Mouse (Mus musculus) lung, postnatal 36 days (tissue): ENCODE measurements around the gene Psap.

Source experiments
- DNase-seq: peaks from one replicate; pipeline ENCODE4 v3.0.0; 2022; ENCODE audit warnings: mixed read lengths

The Psap gene

GRCm38 (mm10) chr10:60290026-60290738, 12.8 kb downstream of the Psap start:
- DNase-seq, result no peak

GRCm38 (mm10) chr10:60290739-60291110, 13.3 kb downstream of the Psap start:
- no peak for DNase-seq

- DNase-seq, result no peak
Observed at GRCm38 (mm10) chr10:60292209-60292608, 14.8 kb downstream of the Psap start.

GRCm38 (mm10) chr10:60294621-60295020, 17.2 kb downstream of the Psap start:
- DNase-seq, result no peak

- no peak for DNase-seq
Observed at GRCm38 (mm10) chr10:60295356-60295755, 17.9 kb downstream of the Psap start.

- peak; percentile 62 for DNase-seq
Observed at GRCm38 (mm10) chr10:60296027-60296426, 18.6 kb downstream of the Psap start.

- no peak for DNase-seq
Observed at GRCm38 (mm10) chr10:60299636-60300035, 22.2 kb downstream of the Psap start.

- DNase-seq, result no peak
Observed at GRCm38 (mm10) chr10:60303419-60303818, 26.0 kb downstream of the Psap start.

- DNase-seq, result peak; percentile 88
Observed at GRCm38 (mm10) chr10:60304854-60305628, 27.6 kb downstream of the Psap start.

- DNase-seq, result no peak
Observed at GRCm38 (mm10) chr10:60310629-60311028, 33.2 kb downstream of the Psap start.

- DNase-seq, result no peak
Observed at GRCm38 (mm10) chr10:60313606-60314005, 36.2 kb downstream of the Psap start.

GRCm38 (mm10) chr10:60316166-60316565, 38.7 kb downstream of the Psap start:
- DNase-seq, result no peak

GRCm38 (mm10) chr10:60328963-60329650, 51.7 kb downstream of the Psap start:
- DNase-seq, result no peak

- DNase-seq, result no peak
Observed at GRCm38 (mm10) chr10:60334583-60334982, 57.2 kb downstream of the Psap start.

GRCm38 (mm10) chr10:60335021-60335420, 57.6 kb downstream of the Psap start:
- DNase-seq, result no peak

- no peak for DNase-seq
Observed at GRCm38 (mm10) chr10:60341528-60341927, 64.1 kb downstream of the Psap start.

- peak; percentile 33 for DNase-seq
Observed at GRCm38 (mm10) chr10:60344111-60344510, 66.7 kb downstream of the Psap start.

- no peak for DNase-seq
Observed at GRCm38 (mm10) chr10:60346056-60346455, 68.6 kb downstream of the Psap start.

- DNase-seq, result peak; percentile 90
Observed at GRCm38 (mm10) chr10:60346701-60347405, 69.4 kb downstream of the Psap start, which contains the start of gene Vsir. Gene Vsir, plus strand, starts transcription at chr10:60346851.

GRCm38 (mm10) chr10:60347768-60348610, 70.6 kb downstream of the Psap start:
- no peak for DNase-seq

- DNase-seq, result peak; percentile 91
Observed at GRCm38 (mm10) chr10:60349056-60349455, 71.6 kb downstream of the Psap start.

- no peak for DNase-seq
Observed at GRCm38 (mm10) chr10:60349644-60350043, 72.2 kb downstream of the Psap start.
